Mouse (Mus musculus) limb, embryonic 14.5 days (tissue): ENCODE results near the gene Defb23. TPM values are rescaled to one million over a fixed set of nuclear protein-coding genes. Genes with fewer than 3 reads are reported as not detected.
A peak's percentile ranks its signal among the peaks of the same experiment; 100 is the strongest.
"Not testable (repeated sequence)": the region's sequence is repeated elsewhere in the genome, so short reads cannot be mapped to it uniquely, and the experiment has no call there.

Experiments
- ATAC-seq: fragments of 200-750 bp; cut with Nextera tagmentation; 2 replicates; pipeline ENCODE4 v1.8.0; 2017; ENCODE audit warnings: low read depth, moderate number of reproducible peaks, moderate TSS enrichment; ENCODE audit not compliant: low FRiP score
- DNase-seq: peaks from one replicate; pipeline ENCODE4 v3.0.0-alpha.2; 2015; ENCODE audit warnings: low spot score
- H3K27ac ChIP-seq: fragments of 300-500 bp; sonication (generic); replicated peaks from 2 replicates; pipeline ENCODE4 v1.5.1; 2014; ENCODE audit warnings: low read depth, mild to moderate bottlenecking, low read length, moderate library complexity, mixed read lengths
- H3K27me3 ChIP-seq: fragments of 300-500 bp; sonication (generic); 2 replicates; pipeline ENCODE4 v1.6.1; 2014; ENCODE audit warnings: low read length, mixed read lengths; ENCODE audit not compliant: control insufficient read depth, insufficient read depth
- H3K36me3 ChIP-seq: fragments of 300-500 bp; sonication (generic); 2 replicates; pipeline ENCODE4 v1.6.1; 2014; ENCODE audit warnings: mild to moderate bottlenecking, low read length, moderate library complexity, mixed read lengths; ENCODE audit not compliant: control insufficient read depth, insufficient read depth
- H3K4me1 ChIP-seq: fragments of 300-500 bp; sonication (generic); 2 replicates; pipeline ENCODE4 v1.6.1; 2014; ENCODE audit warnings: antibody characterized with exemption, low read length, mixed read lengths; ENCODE audit not compliant: control insufficient read depth, insufficient read depth
- H3K4me2 ChIP-seq: fragments of 300-500 bp; sonication (generic); replicated peaks from 2 replicates; pipeline ENCODE4 v1.6.1; 2014; ENCODE audit warnings: low read depth, mild to moderate bottlenecking, low read length, moderate library complexity; ENCODE audit not compliant: severe bottlenecking
- H3K4me3 ChIP-seq: fragments of 300-500 bp; sonication (generic); replicated peaks from 2 replicates; pipeline ENCODE4 v1.5.1; 2014; ENCODE audit warnings: low read length
- H3K9ac ChIP-seq: fragments of 300-500 bp; sonication (generic); 2 replicates; pipeline ENCODE4 v1.6.1; 2014; ENCODE audit warnings: mild to moderate bottlenecking, low read depth, low read length, moderate library complexity; ENCODE audit not compliant: severe bottlenecking
- H3K9me3 ChIP-seq: fragments of 300-500 bp; sonication (generic); 2 replicates; pipeline ENCODE4 v1.6.1; 2016; ENCODE audit warnings: low read length; ENCODE audit not compliant: control insufficient read depth
- POLR2A ChIP-seq: fragments of 200-500 bp; IDR thresholded peaks from 2 replicates; pipeline ENCODE4 v1.8.0; 2012; ENCODE audit warnings: inconsistent platforms, mild to moderate bottlenecking, moderate library complexity, borderline replicate concordance; ENCODE audit not compliant: insufficient read depth, insufficient read length; ENCODE audit errors: extremely low read depth
- WGBS: fragments of 180-500 bp; shearing (Covaris S2); extraction: QIAGEN DNeasy Blood & Tissue Kit; methylation state at CpG from one replicate; pipeline ENCODE4 v1.1.7; 2014; 5-methylcytosine and 5-hydroxymethylcytosine counted together
- polyA plus RNA-seq, 2 experiments: library from polyadenylated mRNA; depleted of rRNA in 1 of 2; stranded (reverse) in 1 of 2; unstranded in 1 of 2; fragments of >200 nt; fragmentation: Nextera tagmentation in 1 of 2; extraction: Ambion mirVana in 1 of 2; gene quantifications; 2 replicates each; pipeline versions ENCODE4 v1.2.1 to v1.2.3; 2012 to 2014

Gene Defb23
- polyA plus RNA-seq, 2 experiments = not detected

DNA sequence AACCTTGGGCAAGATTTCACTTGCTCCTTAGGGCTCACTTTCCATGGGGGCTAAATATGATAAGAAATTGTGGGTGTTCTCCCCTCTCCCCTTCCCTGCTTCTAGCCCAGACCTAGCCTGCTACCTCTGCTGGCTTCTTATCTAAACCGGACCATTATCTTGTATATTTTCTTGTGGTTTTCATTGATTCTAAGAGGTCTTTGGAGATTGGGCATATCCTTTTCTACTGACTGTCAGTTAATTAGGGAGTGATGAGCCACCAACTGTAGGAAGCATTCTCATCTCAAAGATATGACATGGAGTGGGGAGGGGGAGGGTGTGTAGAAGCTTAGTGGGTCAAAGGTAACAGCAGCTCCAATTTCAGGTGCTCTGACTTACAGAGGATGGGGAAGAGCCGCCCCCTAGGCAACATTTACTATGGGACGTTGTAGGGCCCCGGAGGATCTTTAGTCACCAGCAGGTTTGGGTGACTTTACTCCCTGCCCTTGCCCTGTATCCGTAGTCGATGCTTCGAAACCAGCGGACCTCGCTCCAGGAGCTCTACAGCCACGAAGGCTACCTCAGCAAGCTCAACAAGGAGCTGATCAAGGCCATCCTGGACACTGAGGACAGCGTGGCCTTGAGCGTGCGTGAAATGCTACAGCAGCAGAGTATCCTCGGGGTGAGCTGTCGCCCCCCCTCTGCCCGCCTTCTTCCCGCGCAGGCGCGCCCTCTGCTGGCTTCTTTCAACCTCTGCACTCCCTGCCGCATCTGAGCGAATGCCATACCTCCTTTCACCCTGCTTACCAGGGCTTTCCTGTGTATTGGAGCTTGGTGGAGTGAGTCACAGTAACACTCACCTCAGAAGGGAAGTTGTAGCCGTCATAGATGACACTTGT is 27.2 kb downstream of the Defb23 start:
- WGBS = 3% methylated on average over 22 of the region's 23 CpGs
- Histone ChIP-seq H3K36me3 (no peaks in the 10 kb centered on the region), H3K9me3 (no peaks in the 10 kb centered on the region), H3K27ac (no peak overlapping the region), H3K4me3 (peak overlapping the region; percentile 34), H3K4me1 (no peaks in the 10 kb centered on the region; the same call in 1 of the 2 replicates), H3K9ac (peak overlapping the region; percentile 54), H3K4me2 (peak overlapping the region; percentile 64), H3K27me3 (no peaks in the 10 kb centered on the region)
- ATAC-seq = peak; percentile 88
- TF ChIP-seq POLR2A = no peak
- peak; percentile 85 for DNase-seq

DNA sequence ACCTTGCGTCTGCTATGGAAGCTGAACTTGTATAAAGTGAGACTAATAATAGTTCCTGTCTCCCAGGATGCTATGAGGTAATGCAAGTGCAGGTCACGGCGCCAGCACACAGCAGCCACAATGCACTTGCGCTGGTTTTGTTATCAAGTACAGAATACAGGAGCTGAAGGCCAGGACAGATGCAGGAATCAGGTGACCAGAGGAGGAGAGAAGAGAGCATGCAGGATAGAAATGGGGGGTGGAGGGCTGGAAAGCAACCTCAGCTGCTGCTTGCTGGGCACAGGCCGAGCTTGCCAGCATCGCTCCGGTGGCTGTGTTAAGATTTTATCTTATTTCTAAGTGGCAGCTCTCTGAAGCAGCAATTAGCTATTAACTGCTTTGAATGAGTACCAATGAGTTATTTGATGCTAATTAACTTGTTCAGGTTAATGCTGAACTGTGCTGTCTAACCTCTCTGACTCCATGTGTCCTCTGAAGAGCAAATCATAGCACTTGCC is 28.0 kb downstream of the Defb23 start:
- Histone ChIP-seq H3K4me3 (no peak overlapping the region), H3K27me3 (no peaks in the 10 kb centered on the region), H3K9me3 (no peaks in the 10 kb centered on the region), H3K27ac (no peak overlapping the region), H3K4me2 (no peak overlapping the region), H3K36me3 (no peaks in the 10 kb centered on the region), H3K9ac (no peak overlapping the region), H3K4me1 (no peaks in the 10 kb centered on the region; the same call in 1 of the 2 replicates)
- TF ChIP-seq POLR2A = no peak
- DNase-seq (no peak), ATAC-seq (no peak)
- 77% methylated on average over 7 of the region's 7 CpGs for WGBS

DNA sequence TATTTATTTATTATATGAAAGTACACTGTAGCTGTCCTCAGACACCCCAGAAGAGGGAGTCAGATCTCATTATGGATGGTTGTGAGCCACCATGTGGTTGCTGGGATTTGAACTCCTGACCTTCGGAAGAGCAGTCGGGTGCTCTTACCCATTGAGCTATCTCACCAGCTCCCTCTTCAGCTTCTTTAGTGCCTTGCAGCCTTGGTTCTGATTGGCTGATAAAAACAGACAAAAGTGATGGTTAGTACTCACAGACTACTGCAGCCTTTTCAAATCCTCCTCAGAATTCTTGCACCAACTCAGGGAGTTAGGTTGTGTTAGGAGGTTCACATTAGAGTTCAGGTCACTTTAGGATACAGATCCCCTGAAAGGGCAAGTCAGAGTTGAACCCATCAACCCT is 35.9 kb downstream of the Defb23 start:
- H3K27ac ChIP-seq, H3K4me3 ChIP-seq, H3K4me1 ChIP-seq, DNase-seq, H3K9ac ChIP-seq, H3K36me3 ChIP-seq, H3K9me3 ChIP-seq, H3K4me2 ChIP-seq, H3K27me3 ChIP-seq, ATAC-seq: not testable (repeated sequence)
- WGBS = 80% methylated on average over 2 of the region's 2 CpGs

DNA sequence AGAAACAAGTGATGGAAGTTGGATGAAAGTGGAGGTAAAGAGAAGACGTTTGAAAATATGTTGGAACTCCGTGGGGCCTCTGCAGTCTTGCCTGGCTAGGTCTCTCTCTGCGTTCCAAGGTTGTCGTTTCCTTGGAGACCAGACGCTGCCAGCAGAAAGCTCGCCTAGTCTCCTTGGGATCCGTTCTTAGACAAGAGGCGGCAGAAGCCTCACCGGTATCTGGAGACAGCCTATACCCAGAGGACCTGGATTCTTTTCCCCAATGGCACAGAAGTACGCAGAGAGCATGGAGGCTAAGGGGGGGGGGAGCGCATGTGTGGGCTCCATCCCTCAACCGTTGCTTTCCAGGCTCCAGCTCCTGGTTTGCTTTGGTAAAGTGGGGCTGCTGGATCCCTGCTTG is 36.9 kb downstream of the Defb23 start:
- Histone ChIP-seq H3K4me3 (no peak overlapping the region), H3K27ac (no peak overlapping the region), H3K4me1 (no peaks in the 10 kb centered on the region), H3K36me3 (no peaks in the 10 kb centered on the region), H3K9me3 (no peaks in the 10 kb centered on the region), H3K9ac (no peak overlapping the region), H3K27me3 (no peaks in the 10 kb centered on the region), H3K4me2 (peak overlapping the region; percentile 33)
- ATAC-seq = no peak
- DNase-seq = no peak
- no peak for TF ChIP-seq POLR2A
- 7% methylated on average over 12 of the region's 12 CpGs for WGBS

DNA sequence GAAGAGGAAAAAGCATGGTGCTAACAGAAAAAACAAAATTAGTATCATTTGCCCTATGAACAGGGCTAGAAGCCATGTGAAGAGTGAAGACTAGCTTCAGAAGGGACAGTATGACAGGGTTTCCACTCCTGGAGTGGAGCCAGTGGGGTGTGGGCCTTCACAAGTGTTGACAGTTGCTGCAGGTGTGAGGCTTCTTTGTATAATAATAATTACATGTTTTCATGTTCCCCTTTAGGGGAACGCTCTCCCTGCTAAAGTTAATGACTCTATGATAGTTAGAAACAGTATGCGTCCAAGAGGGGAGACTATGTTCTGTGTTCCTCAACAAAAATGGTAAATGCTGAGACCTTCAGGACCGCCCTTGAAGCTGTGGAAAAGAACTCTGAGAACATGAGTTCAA is 48.6 kb downstream of the Defb23 start:
- WGBS = 93% methylated on average over 3 of the region's 3 CpGs
- ATAC-seq (no peak), DNase-seq (no peak)
- H3K4me3 ChIP-seq = peak overlapping the region; percentile 96; the same call in 1 of the 2 replicates
- peak overlapping the region; percentile 98 for H3K9ac ChIP-seq
- H3K4me1 ChIP-seq = peaks cover 11% of the 10 kb centered on the region
- H3K4me2 ChIP-seq = peak overlapping the region; percentile 86
- H3K27ac ChIP-seq = peak overlapping the region; percentile 98
- peaks cover 4% of the 10 kb centered on the region; the same call in 1 of the 2 replicates for H3K36me3 ChIP-seq
- H3K27me3 ChIP-seq = no peaks in the 10 kb centered on the region
- TF ChIP-seq POLR2A = no peak
- H3K9me3 ChIP-seq = peaks cover 7% of the 10 kb centered on the region; the same call in 1 of the 2 replicates
